Mouse (Mus musculus) liver, embryonic 14.5 days (tissue): ENCODE results near the gene Skap2.

Experiments used
- CTCF ChIP-seq: IDR thresholded peaks from 2 replicates; pipeline ENCODE4 v1.5.1; 2016; ENCODE audit warnings: antibody characterized with exemption, low read depth, control low read depth
- EP300 ChIP-seq: IDR thresholded peaks from 2 replicates; pipeline ENCODE4 v1.6.1; 2016; ENCODE audit warnings: antibody characterized with exemption, low read depth

DNA sequence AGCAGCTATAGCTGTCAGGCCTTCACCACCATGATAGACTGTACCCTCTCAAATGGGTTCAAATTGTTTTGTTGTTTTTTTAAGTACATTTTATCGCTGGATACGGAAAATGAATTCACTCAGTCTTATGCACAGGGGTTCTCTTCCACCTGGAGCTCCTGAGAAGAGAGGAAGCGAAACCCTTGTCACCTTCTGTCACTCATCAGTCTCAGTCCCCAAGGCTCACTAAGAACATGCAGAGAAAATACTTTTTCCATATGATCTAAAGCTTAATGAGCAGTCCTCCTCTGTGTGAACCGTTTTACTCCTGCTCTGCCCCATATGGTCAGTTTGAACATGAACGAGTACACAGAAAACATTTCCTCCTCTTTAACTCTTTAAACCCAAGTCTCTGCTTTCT lies 7.9 kb upstream of the Skap2 start:
- TF ChIP-seq CTCF: no peak
- TF ChIP-seq EP300: no peak
